Mouse (Mus musculus): ENCODE measurements at regions not wholly inside any gene's neighbourhood (a gene's known extent, or its start where the extent isn't known, plus 50 kb on each side); places are given as distances from the start of the nearest gene placed in this dataset.

DNA sequence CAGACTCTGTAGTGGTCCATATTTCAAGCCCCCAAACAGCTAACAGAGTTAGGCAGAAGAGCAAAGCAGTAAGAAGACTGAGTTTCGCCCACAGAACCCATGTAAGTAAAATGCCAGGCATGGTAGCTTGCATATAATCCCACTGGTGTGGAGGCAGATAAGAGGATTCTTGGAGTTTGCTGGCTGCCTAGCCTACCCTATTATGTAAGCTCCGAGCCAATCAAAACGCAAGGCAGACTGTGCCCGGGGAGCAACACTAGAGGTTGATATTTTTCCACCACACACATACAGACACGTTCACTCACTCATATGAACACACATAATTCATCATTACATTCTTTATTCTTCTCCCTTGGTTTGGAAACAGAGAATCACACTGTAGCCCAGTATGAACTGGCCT is 280.0 kb upstream of the Arglu1 start:
- TF ChIP-seq CTCF (conservative IDR thresholded peaks at IDR 0.05 in 1 of 2, IDR thresholded peaks at IDR 0.05 in 1 of 2; ENCODE audit: low read depth in 2 of 2, low read length in 2 of 2) = no peak
- TF ChIP-seq POLR2A (IDR thresholded peaks at IDR 0.05; ENCODE audit: low read depth, low read length) = no peak
- no peak for TF ChIP-seq KAT2A (IDR thresholded peaks at IDR 0.05; ENCODE audit: insufficient replicate concordance, low read length)

All from CH12.LX (cell line).